Mouse (Mus musculus): ENCODE results near the gene Ube2a. TPM values are rescaled to one million over a fixed set of nuclear protein-coding genes. Genes with fewer than 3 reads are reported as not detected.
"Not testable (repeated sequence)": the region's sequence is repeated elsewhere in the genome, so short reads cannot be mapped to it uniquely, and the experiment has no call there.

Ube2a gene
- polyA plus RNA-seq, 1 experiment, result 25.4 TPM

- H3K27ac ChIP-seq (ENCODE audit: control insufficient read depth, insufficient read depth, low read depth, low read length), result no peak overlapping the region; the same call in 1 of the 2 replicates
- H3K4me1 ChIP-seq (ENCODE audit: control insufficient read depth, insufficient read depth, low read length), result no peaks in the 10 kb centered on the region
- peak overlapping the region; percentile 17; the same call in 1 of the 2 replicates for H3K4me3 ChIP-seq (ENCODE audit: control insufficient read depth, low read depth, low read length)
- H3K27me3 ChIP-seq (ENCODE audit: control insufficient read depth, insufficient read depth, low read length), result no peaks in the 10 kb centered on the region
- no peaks in the 10 kb centered on the region for H3K36me3 ChIP-seq (ENCODE audit: control insufficient read depth, insufficient read depth, low read length)
- TF ChIP-seq POLR2A (IDR thresholded peaks at IDR 0.05; ENCODE audit: control insufficient read depth, low read depth, low read length), result no peak
- TF ChIP-seq CTCF (IDR thresholded peaks at IDR 0.05; ENCODE audit: control insufficient read depth, insufficient read depth, insufficient replicate concordance, low read depth, low read length), result no peak
These were observed 8.9 kb upstream of the Ube2a start for GRCm38 (mm10) chrX:36864609-36865328.

- Histone ChIP-seq H3K36me3 (ENCODE audit: control insufficient read depth, insufficient read depth, low read length) (no peaks in the 10 kb centered on the region), H3K4me1 (ENCODE audit: control insufficient read depth, insufficient read depth, low read length) (no peaks in the 10 kb centered on the region; the same call in 1 of the 2 replicates), H3K27ac (ENCODE audit: control insufficient read depth, insufficient read depth, low read depth, low read length) (no peak overlapping the region), H3K4me3 (ENCODE audit: control insufficient read depth, low read depth, low read length) (no peak overlapping the region), H3K27me3 (ENCODE audit: control insufficient read depth, insufficient read depth, low read length) (no peaks in the 10 kb centered on the region)
- no peak for TF ChIP-seq CTCF (IDR thresholded peaks at IDR 0.05; ENCODE audit: control insufficient read depth, insufficient read depth, insufficient replicate concordance, low read depth, low read length)
These were observed 3.3 kb upstream of the Ube2a start for GRCm38 (mm10) chrX:36870372-36870771.

GRCm38 (mm10) chrX:36874178-36874696 is 537 bp downstream of the Ube2a start:
- Histone ChIP-seq H3K27ac (ENCODE audit: control insufficient read depth, insufficient read depth, low read depth, low read length) (peak overlapping the region; percentile 66), H3K4me1 (ENCODE audit: control insufficient read depth, insufficient read depth, low read length) (no peaks in the 10 kb centered on the region; the same call in 1 of the 2 replicates), H3K36me3 (ENCODE audit: control insufficient read depth, insufficient read depth, low read length) (no peaks in the 10 kb centered on the region), H3K4me3 (ENCODE audit: control insufficient read depth, low read depth, low read length) (peak overlapping the region; percentile 90), H3K27me3 (ENCODE audit: control insufficient read depth, insufficient read depth, low read length) (no peaks in the 10 kb centered on the region)
- TF ChIP-seq CTCF (IDR thresholded peaks at IDR 0.05; ENCODE audit: control insufficient read depth, insufficient read depth, insufficient replicate concordance, low read depth, low read length) (no peak), POLR2A (IDR thresholded peaks at IDR 0.05; ENCODE audit: control insufficient read depth, low read depth, low read length) (peak; percentile 81)

- H3K4me1 ChIP-seq (ENCODE audit: control insufficient read depth, insufficient read depth, low read length), result no peaks in the 10 kb centered on the region; the same call in 1 of the 2 replicates
- TF ChIP-seq POLR2A (IDR thresholded peaks at IDR 0.05; ENCODE audit: control insufficient read depth, low read depth, low read length) (no peak), CTCF (IDR thresholded peaks at IDR 0.05; ENCODE audit: control insufficient read depth, insufficient read depth, insufficient replicate concordance, low read depth, low read length) (no peak)
- no peaks in the 10 kb centered on the region for H3K27me3 ChIP-seq (ENCODE audit: control insufficient read depth, insufficient read depth, low read length)
- no peaks in the 10 kb centered on the region for H3K36me3 ChIP-seq (ENCODE audit: control insufficient read depth, insufficient read depth, low read length)
- H3K4me3 ChIP-seq (ENCODE audit: control insufficient read depth, low read depth, low read length), result peak overlapping the region; percentile 90
- H3K27ac ChIP-seq (ENCODE audit: control insufficient read depth, insufficient read depth, low read depth, low read length), result peak overlapping the region; percentile 74
These were observed 1.0 kb downstream of the Ube2a start for GRCm38 (mm10) chrX:36874704-36875128.

- Histone ChIP-seq H3K27me3 (ENCODE audit: control insufficient read depth, insufficient read depth, low read length) (no peaks in the 10 kb centered on the region), H3K36me3 (ENCODE audit: control insufficient read depth, insufficient read depth, low read length) (no peaks in the 10 kb centered on the region), H3K4me3 (ENCODE audit: control insufficient read depth, low read depth, low read length) (no peak overlapping the region), H3K4me1 (ENCODE audit: control insufficient read depth, insufficient read depth, low read length) (no peaks in the 10 kb centered on the region), H3K27ac (ENCODE audit: control insufficient read depth, insufficient read depth, low read depth, low read length) (no peak overlapping the region)
- TF ChIP-seq POLR2A (IDR thresholded peaks at IDR 0.05; ENCODE audit: control insufficient read depth, low read depth, low read length) (no peak), CTCF (IDR thresholded peaks at IDR 0.05; ENCODE audit: control insufficient read depth, insufficient read depth, insufficient replicate concordance, low read depth, low read length) (no peak)
These were observed 11.0 kb downstream of the Ube2a start for GRCm38 (mm10) chrX:36884719-36885118.

- H3K36me3 ChIP-seq (ENCODE audit: control insufficient read depth, insufficient read depth, low read length); H3K4me1 ChIP-seq (ENCODE audit: control insufficient read depth, insufficient read depth, low read length); H3K4me3 ChIP-seq (ENCODE audit: control insufficient read depth, low read depth, low read length); H3K27ac ChIP-seq (ENCODE audit: control insufficient read depth, insufficient read depth, low read depth, low read length); H3K27me3 ChIP-seq (ENCODE audit: control insufficient read depth, insufficient read depth, low read length): not testable (repeated sequence)
These were observed 25.2 kb downstream of the Ube2a start for GRCm38 (mm10) chrX:36898931-36899330.

- TF ChIP-seq CTCF (IDR thresholded peaks at IDR 0.05; ENCODE audit: control insufficient read depth, insufficient read depth, insufficient replicate concordance, low read depth, low read length) (no peak), POLR2A (IDR thresholded peaks at IDR 0.05; ENCODE audit: control insufficient read depth, low read depth, low read length) (no peak)
- Histone ChIP-seq H3K4me3 (ENCODE audit: control insufficient read depth, low read depth, low read length) (peak overlapping the region; percentile 86; the same call in 1 of the 2 replicates), H3K27ac (ENCODE audit: control insufficient read depth, insufficient read depth, low read depth, low read length) (no peak overlapping the region), H3K4me1 (ENCODE audit: control insufficient read depth, insufficient read depth, low read length) (0 out of 2 replicates have a peak, but pooled peaks cover 3% of the 10 kb centered on the region), H3K36me3 (ENCODE audit: control insufficient read depth, insufficient read depth, low read length) (no peaks in the 10 kb centered on the region), H3K27me3 (ENCODE audit: control insufficient read depth, insufficient read depth, low read length) (no peaks in the 10 kb centered on the region)
These were observed 28.0 kb downstream of the Ube2a start for GRCm38 (mm10) chrX:36901655-36902054.
